Mouse (Mus musculus): Measurements from ENCODE around the gene Gcnt7. TPM values are rescaled to one million over a fixed set of nuclear protein-coding genes. Genes with fewer than 3 reads are reported as not detected.

Gene Gcnt7
- polyA plus RNA-seq, 1 experiment from 2014 or later, result 1.1 TPM

- H3K9me3 ChIP-seq (ENCODE audit: control insufficient read depth, low read length), result no peaks in the 10 kb centered on the region
Observed at GRCm38 (mm10) chr2:172406173-172406572, 52.2 kb downstream of the Gcnt7 start.

GRCm38 (mm10) chr2:172405011-172405410, 53.4 kb downstream of the Gcnt7 start:
- Histone ChIP-seq H3K9me3 (ENCODE audit: control insufficient read depth, low read length) (no peaks in the 10 kb centered on the region), H3K36me3 (ENCODE audit: control insufficient read depth, insufficient read depth, low read length) (no peaks in the 10 kb centered on the region), H3K4me1 (replicated peaks; ENCODE audit: control insufficient read depth, insufficient read depth, low read length) (no peaks in the 10 kb centered on the region), H3K9ac (ENCODE audit: low read length) (no peak overlapping the region), H3K27me3 (replicated peaks; ENCODE audit: control insufficient read depth, insufficient read depth, low read length) (no peaks in the 10 kb centered on the region), H3K4me3 (ENCODE audit: low read depth, low read length) (no peak overlapping the region), H3K27ac (ENCODE audit: low read depth) (no peak overlapping the region), H3K4me2 (ENCODE audit: low read length) (no peak overlapping the region)
- DNase-seq (ENCODE audit: low spot score) (no peak), ATAC-seq (replicated peaks; ENCODE audit: low FRiP score, low TSS enrichment, low read depth) (no peak)
- 68% methylated on average over 3 of the region's 3 CpGs for WGBS

More at GRCm38 (mm10) chr2:172406173-172406572, 52.2 kb downstream of the Gcnt7 start:
- no peak overlapping the region for H3K4me3 ChIP-seq (ENCODE audit: low read depth, low read length)
- DNase-seq (ENCODE audit: low spot score), result no peak
- H3K27me3 ChIP-seq (replicated peaks; ENCODE audit: control insufficient read depth, insufficient read depth, low read length), result no peaks in the 10 kb centered on the region
- no peak overlapping the region for H3K4me2 ChIP-seq (ENCODE audit: low read length)
- no peak overlapping the region for H3K9ac ChIP-seq (ENCODE audit: low read length)
- H3K27ac ChIP-seq (ENCODE audit: low read depth), result no peak overlapping the region
- 70% methylated on average over 4 of the region's 4 CpGs for WGBS
- H3K36me3 ChIP-seq (ENCODE audit: control insufficient read depth, insufficient read depth, low read length), result no peaks in the 10 kb centered on the region
- ATAC-seq (replicated peaks; ENCODE audit: low FRiP score, low TSS enrichment, low read depth), result no peak
- H3K4me1 ChIP-seq (replicated peaks; ENCODE audit: control insufficient read depth, insufficient read depth, low read length), result no peaks in the 10 kb centered on the region

GRCm38 (mm10) chr2:172404239-172404638, 54.2 kb downstream of the Gcnt7 start:
- H3K4me2 ChIP-seq (ENCODE audit: low read length), result no peak overlapping the region

GRCm38 (mm10) chr2:172401116-172401825, 57.1 kb downstream of the Gcnt7 start:
- H3K9ac ChIP-seq (ENCODE audit: low read length), result no peak overlapping the region
- H3K27me3 ChIP-seq (replicated peaks; ENCODE audit: control insufficient read depth, insufficient read depth, low read length), result no peaks in the 10 kb centered on the region
- H3K27ac ChIP-seq (ENCODE audit: low read depth), result no peak overlapping the region
- no peak overlapping the region for H3K4me3 ChIP-seq (ENCODE audit: low read depth, low read length)
- no peak overlapping the region for H3K4me2 ChIP-seq (ENCODE audit: low read length)
- no peak for DNase-seq (ENCODE audit: low spot score)
- no peak for ATAC-seq (replicated peaks; ENCODE audit: low FRiP score, low TSS enrichment, low read depth)
- no peaks in the 10 kb centered on the region for H3K4me1 ChIP-seq (replicated peaks; ENCODE audit: control insufficient read depth, insufficient read depth, low read length)
- WGBS, result 70% methylated on average over 13 of the region's 13 CpGs
- no peaks in the 10 kb centered on the region for H3K36me3 ChIP-seq (ENCODE audit: control insufficient read depth, insufficient read depth, low read length)
- H3K9me3 ChIP-seq (ENCODE audit: control insufficient read depth, low read length), result no peaks in the 10 kb centered on the region

More at GRCm38 (mm10) chr2:172404239-172404638, 54.2 kb downstream of the Gcnt7 start:
- H3K36me3 ChIP-seq (ENCODE audit: control insufficient read depth, insufficient read depth, low read length), result no peaks in the 10 kb centered on the region
- ATAC-seq (replicated peaks; ENCODE audit: low FRiP score, low TSS enrichment, low read depth), result no peak
- H3K9ac ChIP-seq (ENCODE audit: low read length), result no peak overlapping the region
- H3K4me1 ChIP-seq (replicated peaks; ENCODE audit: control insufficient read depth, insufficient read depth, low read length), result no peaks in the 10 kb centered on the region
- no peak overlapping the region for H3K27ac ChIP-seq (ENCODE audit: low read depth)
- H3K27me3 ChIP-seq (replicated peaks; ENCODE audit: control insufficient read depth, insufficient read depth, low read length), result no peaks in the 10 kb centered on the region
- WGBS, result 69% methylated on average over 7 of the region's 7 CpGs
- no peaks in the 10 kb centered on the region for H3K9me3 ChIP-seq (ENCODE audit: control insufficient read depth, low read length)
- DNase-seq (ENCODE audit: low spot score), result no peak
- no peak overlapping the region for H3K4me3 ChIP-seq (ENCODE audit: low read depth, low read length)

Other genes starting within 250 kb of the Gcnt7 start
- not detected in 2 replicates for gene Mc3r, start 210.1 kb downstream of the Gcnt7 start, polyA plus RNA-seq (2014; fragmentation: Nextera tagmentation; extraction: Ambion mirVana)
- gene Fam210b, start 113.0 kb downstream of the Gcnt7 start, polyA plus RNA-seq (2014; fragmentation: Nextera tagmentation; extraction: Ambion mirVana), result 9.1 and 9.5 TPM in 2 replicates
- gene Aurka, start 88.1 kb downstream of the Gcnt7 start, polyA plus RNA-seq (2014; fragmentation: Nextera tagmentation; extraction: Ambion mirVana), result 121 and 127 TPM in 2 replicates
- gene Cstf1, start 87.9 kb downstream of the Gcnt7 start, polyA plus RNA-seq (2014; fragmentation: Nextera tagmentation; extraction: Ambion mirVana), result 44.0 and 45.6 TPM in 2 replicates
- gene Cass4, start 64.8 kb downstream of the Gcnt7 start, polyA plus RNA-seq (2014; fragmentation: Nextera tagmentation; extraction: Ambion mirVana), result 0.20 and 0.45 TPM in 2 replicates
- gene Rtf2, start 18.0 kb downstream of the Gcnt7 start, polyA plus RNA-seq (2014; fragmentation: Nextera tagmentation; extraction: Ambion mirVana), result 75.2 and 75.3 TPM in 2 replicates
- gene Fam209, start 13.9 kb upstream of the Gcnt7 start, polyA plus RNA-seq (2014; fragmentation: Nextera tagmentation; extraction: Ambion mirVana), result 0.27 TPM in 1 of 2 replicates, not detected in the other
- gene Tfap2c, start 91.0 kb upstream of the Gcnt7 start, polyA plus RNA-seq (2014; fragmentation: Nextera tagmentation; extraction: Ambion mirVana), result 0.09 and 0.35 TPM in 2 replicates

Measured in intestine, embryonic 14.5 days (tissue).